Comparison of ENCODE assay signal across 9 mouse cellular contexts in genomic region chr16:43335151-43335823, GRCm38 (mm10).
DNase-seq lines count a peak whose midpoint lies in the region; ATAC-seq and TF ChIP-seq lines count a peak whose summit lies in the region.
"Had no signal": no experiment of that assay in that cellular context is flagged by ENCODE, and none has a peak within 500 bp of the region (broad histone marks: within the 10 kb centered on the region; RNA-seq: fewer than 3 reads in every experiment).

No protein-coding gene starts in this region.

- no peak for ATAC-seq in hindbrain, embryonic 16.5 days
- ATAC-seq in hindbrain, embryonic 14.5 days (ENCODE audit: low FRiP score): no peak

- no peak overlapping the region for H3K4me2 ChIP-seq in hindbrain, embryonic 16.5 days (ENCODE audit: low read length)
- no peak overlapping the region for H3K4me2 ChIP-seq in hindbrain, embryonic 14.5 days (replicated peaks)
- peak overlapping the region; percentile 64 for H3K4me2 ChIP-seq in myocyte (ENCODE audit: low read depth)

- no peak overlapping the region for H3K4me3 ChIP-seq in hindbrain, embryonic 16.5 days (ENCODE audit: low read length)
- no peak overlapping the region for H3K4me3 ChIP-seq in hindbrain, embryonic 14.5 days (replicated peaks; ENCODE audit: low read length)
- H3K4me3 ChIP-seq in myocyte: no peak overlapping the region
- H3K4me3 ChIP-seq: limb, embryonic 13.5 days had no signal

- H3K27me3 ChIP-seq in hindbrain, embryonic 16.5 days (replicated peaks; ENCODE audit: control insufficient read depth, insufficient read depth, low read length): no peaks in the 10 kb centered on the region
- H3K27me3 ChIP-seq in hindbrain, embryonic 14.5 days (ENCODE audit: control insufficient read depth, insufficient read depth, low read length): no peaks in the 10 kb centered on the region
- H3K27me3 ChIP-seq in myocyte (ENCODE audit: control insufficient read depth, insufficient read depth, insufficient read length): no peaks in the 10 kb centered on the region
- H3K27me3 ChIP-seq: limb, embryonic 13.5 days had no signal

- 69% methylated on average over 8 of the region's 8 CpGs for WGBS in hindbrain, embryonic 16.5 days
- WGBS in hindbrain, embryonic 14.5 days: 70% methylated on average over 8 of the region's 8 CpGs

- no peak for TF ChIP-seq POLR2A in myocyte (IDR thresholded peaks at IDR 0.05; ENCODE audit: insufficient read length, low read depth)

- no peaks in the 10 kb centered on the region for H3K9me3 ChIP-seq in hindbrain, embryonic 16.5 days (ENCODE audit: control insufficient read depth, low read length)
- no peaks in the 10 kb centered on the region for H3K9me3 ChIP-seq in hindbrain, embryonic 14.5 days (ENCODE audit: control insufficient read depth, low read length)
- H3K9me3 ChIP-seq: limb, embryonic 13.5 days had no signal

- H3K9ac ChIP-seq in hindbrain, embryonic 16.5 days (ENCODE audit: low read depth, low read length): no peak overlapping the region
- H3K9ac ChIP-seq in hindbrain, embryonic 14.5 days: no peak overlapping the region
- H3K9ac ChIP-seq: limb, embryonic 13.5 days had no signal

- peaks cover 5% of the 10 kb centered on the region for H3K4me1 ChIP-seq in hindbrain, embryonic 16.5 days (ENCODE audit: control insufficient read depth, insufficient read depth, low read depth, low read length)
- H3K4me1 ChIP-seq in hindbrain, embryonic 14.5 days (replicated peaks; ENCODE audit: control insufficient read depth, insufficient read depth, low read length): no peaks in the 10 kb centered on the region

- no peaks in the 10 kb centered on the region for H3K79me2 ChIP-seq in myocyte (ENCODE audit: control insufficient read depth, insufficient read depth)

- H3ac ChIP-seq in myocyte (ENCODE audit: control insufficient read depth, insufficient read length): no peak overlapping the region

- peak overlapping the region; percentile 29; the same call in 1 of the 2 replicates for H3K27ac ChIP-seq in hindbrain, embryonic 16.5 days (ENCODE audit: low read depth, low read length)
- no peak overlapping the region for H3K27ac ChIP-seq in hindbrain, embryonic 14.5 days
- H3K27ac ChIP-seq: limb, embryonic 13.5 days had no signal

- no peak for DNase-seq in hindbrain, embryonic 14.5 days (ENCODE audit: low spot score)
- peak; percentile 31 for DNase-seq in fibroblast of lung, adult 2 months (ENCODE audit: low read depth)
- peak; percentile 48 for DNase-seq in kidney, adult 18-20 months
- DNase-seq in left cerebral cortex, adult 8-10 months (ENCODE audit: low spot score in 2 of 2): no peak
- DNase-seq in cerebellum, adult 11-12 months: no peak
- DNase-seq in cerebellum, postnatal 4 days (ENCODE audit: low spot score in 2 of 2): no peak

- no peaks in the 10 kb centered on the region for H3K36me3 ChIP-seq in hindbrain, embryonic 16.5 days (ENCODE audit: control insufficient read depth, insufficient read depth, low read length)
- no peaks in the 10 kb centered on the region for H3K36me3 ChIP-seq in hindbrain, embryonic 14.5 days (replicated peaks; ENCODE audit: control insufficient read depth, insufficient read depth)
- no peaks in the 10 kb centered on the region for H3K36me3 ChIP-seq in myocyte (ENCODE audit: control insufficient read depth, insufficient read depth)
- H3K36me3 ChIP-seq: limb, embryonic 13.5 days had no signal

TF ChIP-seq in myocyte, 11 proteins besides CTCF, POLR2A, EP300 and RAD21:
- no peak for TF ChIP-seq TCF12 (IDR thresholded peaks at IDR 0.05; ENCODE audit: insufficient read depth, poor library complexity, severe bottlenecking)
- TF ChIP-seq TCF3 (IDR thresholded peaks at IDR 0.05; ENCODE audit: insufficient read length, low read depth): no peak
- TF ChIP-seq MAX (IDR thresholded peaks at IDR 0.05; ENCODE audit: low read depth): no peak
- no peak for TF ChIP-seq SRF (IDR thresholded peaks at IDR 0.05; ENCODE audit: control insufficient read depth, insufficient read length, low read depth)
- TF ChIP-seq MYOD1 (IDR thresholded peaks at IDR 0.05; ENCODE audit: control insufficient read depth in 1 of 3, insufficient read length in 2 of 3, low read depth in 2 of 3): no peak

Comparison
In these comparisons a context has a peak if more than half of its experiments do, and no peak if none do; other contexts are left out.
1. DNase-seq: peak in fibroblast of lung, adult 2 months (single experiment) and kidney, adult 18-20 months (single experiment); none in hindbrain, embryonic 14.5 days (single experiment), left cerebral cortex, adult 8-10 months (0 of 2), cerebellum, adult 11-12 months (single experiment) and cerebellum, postnatal 4 days (0 of 2).